Mouse (Mus musculus) WW6 (cell line): ENCODE results near the gene Anxa11.
"Not testable (repeated sequence)": the region's sequence is repeated elsewhere in the genome, so short reads cannot be mapped to it uniquely, and the experiment has no call there.

ENCODE experiments used
- DNase-seq: peaks from one replicate; pipeline ENCODE4 v3.0.0-alpha.2; 2013; ENCODE audit warnings: low read depth, low spot score

Gene Anxa11

GRCm38 (mm10) chr14:25867834-25868233, 25.9 kb downstream of the Anxa11 start:
- no peak for DNase-seq

GRCm38 (mm10) chr14:25868706-25869105, 26.8 kb downstream of the Anxa11 start:
- DNase-seq = no peak

GRCm38 (mm10) chr14:25869135-25869878, 27.4 kb downstream of the Anxa11 start:
- DNase-seq = no peak

GRCm38 (mm10) chr14:25872461-25873415, 30.8 kb downstream of the Anxa11 start:
- DNase-seq = no peak

- DNase-seq = not testable (repeated sequence)
Observed at GRCm38 (mm10) chr14:25876640-25877039, 34.7 kb downstream of the Anxa11 start.

- DNase-seq = not testable (repeated sequence)
Observed at GRCm38 (mm10) chr14:25881769-25882168, 39.8 kb downstream of the Anxa11 start.

GRCm38 (mm10) chr14:25885886-25886285, 43.9 kb downstream of the Anxa11 start:
- not testable (repeated sequence) for DNase-seq

GRCm38 (mm10) chr14:25894566-25894965, 52.6 kb downstream of the Anxa11 start:
- DNase-seq = not testable (repeated sequence)

GRCm38 (mm10) chr14:25895686-25896085, 53.7 kb downstream of the Anxa11 start:
- not testable (repeated sequence) for DNase-seq

- DNase-seq = not testable (repeated sequence)
Observed at GRCm38 (mm10) chr14:25903000-25903399, 61.0 kb downstream of the Anxa11 start, which contains the start of gene Plac9a. Gene Plac9a, minus strand, starts transcription at chr14:25903100.

- not testable (repeated sequence) for DNase-seq
Observed at GRCm38 (mm10) chr14:25905243-25905642, 63.3 kb downstream of the Anxa11 start.

- not testable (repeated sequence) for DNase-seq
Observed at GRCm38 (mm10) chr14:25907272-25907671, 65.3 kb downstream of the Anxa11 start.

- DNase-seq = not testable (repeated sequence)
Observed at GRCm38 (mm10) chr14:25908976-25909375, 67.0 kb downstream of the Anxa11 start.

GRCm38 (mm10) chr14:25918427-25919170, 76.6 kb downstream of the Anxa11 start:
- not testable (repeated sequence) for DNase-seq

GRCm38 (mm10) chr14:25926814-25927561, 85.0 kb downstream of the Anxa11 start:
- not testable (repeated sequence) for DNase-seq

- not testable (repeated sequence) for DNase-seq
Observed at GRCm38 (mm10) chr14:25927562-25927881, 85.6 kb downstream of the Anxa11 start, which contains the start of gene Tmem254a. Gene Tmem254a, minus strand, starts transcription at chr14:25927672.
